Mouse (Mus musculus) hindbrain, embryonic 14.5 days (tissue): ENCODE data around the gene Ncs1. TPM values are rescaled to one million over a fixed set of nuclear protein-coding genes. Genes with fewer than 3 reads are reported as not detected.

ENCODE experiments used
- ATAC-seq: fragments of 200-750 bp; cut with Nextera tagmentation; 2 replicates; pipeline ENCODE4 v1.8.0; 2017; ENCODE audit warnings: moderate number of reproducible peaks, mild to moderate bottlenecking, moderate TSS enrichment, moderate library complexity; ENCODE audit not compliant: low FRiP score
- DNase-seq: peaks from one replicate; pipeline ENCODE4 v3.0.0-alpha.2; 2015; ENCODE audit warnings: low spot score
- H3K27ac ChIP-seq: fragments of 300-500 bp; sonication (generic); 2 replicates; pipeline ENCODE4 v1.5.1; 2014; ENCODE audit warnings: mild to moderate bottlenecking, moderate library complexity
- H3K27me3 ChIP-seq: fragments of 300-500 bp; sonication (generic); 2 replicates; pipeline ENCODE4 v1.6.1; 2014; ENCODE audit warnings: mild to moderate bottlenecking, low read length, mixed read lengths; ENCODE audit not compliant: control insufficient read depth, insufficient read depth
- H3K36me3 ChIP-seq: fragments of 300-500 bp; sonication (generic); replicated peaks from 2 replicates; pipeline ENCODE4 v1.6.1; 2014; ENCODE audit not compliant: control insufficient read depth, insufficient read depth
- H3K4me1 ChIP-seq: fragments of 300-500 bp; sonication (generic); replicated peaks from 2 replicates; pipeline ENCODE4 v1.6.1; 2014; ENCODE audit warnings: antibody characterized with exemption, low read length, mixed read lengths; ENCODE audit not compliant: control insufficient read depth, insufficient read depth
- H3K4me2 ChIP-seq: fragments of 300-500 bp; sonication (generic); replicated peaks from 2 replicates; pipeline ENCODE4 v1.6.1; 2014; ENCODE audit warnings: mild to moderate bottlenecking, moderate library complexity
- H3K4me3 ChIP-seq: fragments of 300-500 bp; sonication (generic); replicated peaks from 2 replicates; pipeline ENCODE4 v1.5.1; 2014; ENCODE audit warnings: mild to moderate bottlenecking, low read length
- H3K9ac ChIP-seq: fragments of 300-500 bp; sonication (generic); 2 replicates; pipeline ENCODE4 v1.6.1; 2014
- H3K9me3 ChIP-seq: fragments of 300-500 bp; sonication (generic); 2 replicates; pipeline ENCODE4 v1.6.1; 2016; ENCODE audit warnings: low read length; ENCODE audit not compliant: control insufficient read depth
- WGBS: fragments of 180-500 bp; shearing (Covaris S2); extraction: QIAGEN DNeasy Blood & Tissue Kit; methylation state at CpG from one replicate; pipeline ENCODE4 v1.1.7; 2014; 5-methylcytosine and 5-hydroxymethylcytosine counted together
- polyA plus RNA-seq: library from polyadenylated mRNA; unstranded; fragments of >200 nt; fragmentation: Nextera tagmentation; extraction: Ambion mirVana; gene quantifications from 2 replicates; pipeline ENCODE4 v1.2.1, GENCODE M21; 2014

The Ncs1 gene
- polyA plus RNA-seq, 1 experiment from 2014 or later: 213 TPM

DNA sequence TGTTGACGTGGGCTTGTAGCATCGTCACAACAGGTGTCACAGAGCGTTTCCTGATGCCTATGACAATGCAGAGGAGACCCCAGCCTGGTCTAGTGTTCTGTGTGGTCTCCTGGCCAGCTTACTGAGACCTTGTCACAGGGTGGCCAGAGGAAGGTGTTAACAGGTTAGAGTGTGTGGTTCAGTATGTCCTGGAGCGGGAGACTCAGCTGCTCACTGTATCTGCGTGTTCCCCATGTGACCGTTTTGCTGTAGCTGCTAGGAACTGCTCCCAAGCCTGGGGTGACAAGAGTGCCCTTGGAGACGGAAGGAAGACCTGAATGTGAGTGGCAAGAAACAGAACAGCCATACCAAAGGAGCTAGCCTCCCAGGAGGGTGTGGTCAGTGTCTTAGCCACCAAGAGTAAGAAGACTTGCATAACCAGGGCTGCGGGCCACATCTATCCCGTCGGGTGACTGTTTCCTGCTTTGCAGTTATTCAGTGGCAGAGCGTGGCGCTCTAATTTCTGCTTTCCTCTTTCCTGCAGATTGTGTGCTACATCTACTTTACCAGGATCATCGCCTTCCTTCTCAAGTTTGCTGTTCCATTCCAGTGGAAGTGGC is 37.0 kb upstream of the Ncs1 start:
- H3K27ac ChIP-seq: no peak overlapping the region
- H3K4me3 ChIP-seq: no peak overlapping the region
- ATAC-seq (no peak), DNase-seq (no peak)
- H3K27me3 ChIP-seq: no peaks in the 10 kb centered on the region
- H3K9ac ChIP-seq: no peak overlapping the region
- peaks cover 44% of the 10 kb centered on the region for H3K36me3 ChIP-seq
- no peaks in the 10 kb centered on the region for H3K9me3 ChIP-seq
- 91% methylated on average over 13 of the region's 13 CpGs for WGBS
- no peak overlapping the region for H3K4me2 ChIP-seq
- peaks cover 25% of the 10 kb centered on the region for H3K4me1 ChIP-seq

GRCm38 (mm10) chr2:31209525-31209924 is 36.1 kb upstream of the Ncs1 start:
- WGBS: 94% methylated on average over 4 of the region's 4 CpGs
- Histone ChIP-seq H3K27ac (no peak overlapping the region), H3K4me2 (no peak overlapping the region), H3K27me3 (no peaks in the 10 kb centered on the region), H3K9me3 (no peaks in the 10 kb centered on the region), H3K4me1 (peaks cover 25% of the 10 kb centered on the region), H3K36me3 (peaks cover 52% of the 10 kb centered on the region), H3K4me3 (no peak overlapping the region), H3K9ac (no peak overlapping the region)
- DNase-seq (no peak), ATAC-seq (no peak)

DNA sequence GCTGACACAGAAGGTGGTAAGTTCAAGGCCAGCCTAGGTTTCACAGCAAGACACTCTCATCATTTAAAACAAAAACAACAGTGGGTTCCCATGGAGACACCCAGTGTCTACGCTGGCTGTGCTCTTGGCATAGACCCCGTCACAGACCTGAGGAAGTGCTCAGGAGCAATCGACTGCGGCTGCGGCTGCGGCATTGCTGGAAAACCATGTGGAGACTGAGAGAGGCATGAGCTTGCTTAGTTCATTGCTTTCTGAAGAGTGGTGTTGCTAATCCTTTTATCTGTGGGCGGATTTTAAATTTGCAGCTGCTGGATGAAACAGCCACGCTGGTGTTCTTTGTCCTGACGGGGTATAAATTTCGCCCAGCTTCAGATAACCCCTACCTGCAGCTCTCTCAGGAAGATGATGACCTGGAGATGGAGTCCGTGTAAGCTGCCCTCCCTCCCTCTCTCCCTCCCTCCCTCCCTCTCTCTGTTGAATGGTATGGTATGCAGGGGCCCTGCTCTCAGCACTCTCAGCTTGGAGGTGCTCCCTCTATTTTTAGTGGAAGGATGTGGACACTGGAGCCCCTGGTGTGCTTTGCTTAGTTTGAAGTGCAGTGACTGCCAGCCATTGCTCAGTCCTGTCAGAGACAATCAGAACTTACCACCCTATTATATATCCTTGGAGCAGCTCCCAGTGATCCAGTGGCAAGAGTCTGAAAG is 35.3 kb upstream of the Ncs1 start:
- WGBS: 63% methylated on average over 11 of the region's 11 CpGs
- H3K9me3 ChIP-seq: no peaks in the 10 kb centered on the region
- no peak overlapping the region for H3K4me3 ChIP-seq
- H3K4me2 ChIP-seq: no peak overlapping the region
- H3K27me3 ChIP-seq: no peaks in the 10 kb centered on the region
- no peak for ATAC-seq
- DNase-seq: no peak
- no peak overlapping the region for H3K9ac ChIP-seq
- H3K27ac ChIP-seq: no peak overlapping the region
- peaks cover 60% of the 10 kb centered on the region for H3K36me3 ChIP-seq
- H3K4me1 ChIP-seq: peaks cover 25% of the 10 kb centered on the region

DNA sequence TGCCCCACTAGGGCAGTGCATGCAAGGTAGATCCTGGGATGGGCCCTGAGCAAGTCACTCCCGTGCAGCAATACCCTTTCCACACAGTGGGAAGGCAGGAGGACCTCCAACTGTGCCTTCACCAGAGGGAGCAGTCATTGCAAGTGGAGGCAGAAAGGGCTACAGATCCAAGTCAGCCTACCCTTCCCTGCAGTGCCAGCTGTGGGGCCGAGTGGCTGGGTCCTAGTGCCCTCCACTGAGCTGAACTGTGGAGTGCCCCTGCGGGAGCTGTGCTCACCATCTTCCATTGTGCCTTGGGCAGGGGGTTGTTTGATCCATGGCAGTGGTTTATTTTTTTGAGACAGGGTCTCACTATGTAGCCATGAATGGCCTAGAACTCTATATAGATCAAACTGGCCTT is 34.4 kb upstream of the Ncs1 start:
- WGBS: 60% methylated on average over 3 of the region's 3 CpGs
- H3K36me3 ChIP-seq: peaks cover 67% of the 10 kb centered on the region
- no peaks in the 10 kb centered on the region for H3K27me3 ChIP-seq
- no peak overlapping the region for H3K4me3 ChIP-seq
- no peak overlapping the region for H3K27ac ChIP-seq
- DNase-seq: no peak
- H3K4me2 ChIP-seq: no peak overlapping the region
- ATAC-seq: no peak
- H3K4me1 ChIP-seq: peaks cover 16% of the 10 kb centered on the region
- no peak overlapping the region for H3K9ac ChIP-seq
- H3K9me3 ChIP-seq: no peaks in the 10 kb centered on the region

DNA sequence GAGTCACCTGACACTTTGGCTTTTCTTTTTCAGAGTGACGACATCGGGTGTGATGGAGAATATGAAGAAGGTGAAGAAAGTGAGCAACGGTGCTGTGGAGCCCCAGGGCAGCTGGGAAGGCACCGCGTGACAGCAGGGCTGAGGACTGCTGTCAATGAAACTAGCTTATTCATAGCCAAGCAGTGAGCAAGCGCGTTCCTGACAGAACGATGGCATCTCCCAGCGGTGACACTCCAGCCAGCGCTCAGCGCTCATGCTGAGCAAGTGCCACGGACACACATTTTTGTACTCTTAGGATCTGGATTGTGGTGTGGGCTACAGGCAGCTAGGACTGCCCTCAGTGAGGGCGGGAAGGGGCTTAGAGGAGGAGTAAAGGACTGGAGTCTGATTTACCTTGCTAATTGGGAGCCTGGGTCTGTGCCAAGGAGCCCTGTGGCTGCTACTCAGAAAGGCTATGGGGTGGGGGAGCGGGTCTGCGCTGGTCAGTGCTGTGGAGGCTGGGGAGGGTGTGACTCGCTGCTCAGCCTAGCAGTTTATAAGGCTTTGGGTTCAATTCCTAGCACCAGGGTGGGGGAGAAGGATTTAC is 31.3 kb upstream of the Ncs1 start:
- ATAC-seq: no peak
- H3K27me3 ChIP-seq: no peaks in the 10 kb centered on the region
- H3K4me1 ChIP-seq: no peaks in the 10 kb centered on the region; the same call in 1 of the 2 replicates
- H3K4me3 ChIP-seq: no peak overlapping the region
- H3K9ac ChIP-seq: no peak overlapping the region
- H3K4me2 ChIP-seq: no peak overlapping the region
- no peak overlapping the region for H3K27ac ChIP-seq
- 66% methylated on average over 16 of the region's 16 CpGs for WGBS
- H3K9me3 ChIP-seq: no peaks in the 10 kb centered on the region
- peaks cover 49% of the 10 kb centered on the region for H3K36me3 ChIP-seq
- DNase-seq: no peak

- Histone ChIP-seq H3K36me3 (peaks cover 23% of the 10 kb centered on the region), H3K27me3 (no peaks in the 10 kb centered on the region), H3K9me3 (no peaks in the 10 kb centered on the region), H3K4me2 (no peak overlapping the region), H3K4me3 (no peak overlapping the region), H3K4me1 (no peaks in the 10 kb centered on the region), H3K9ac (no peak overlapping the region), H3K27ac (no peak overlapping the region)
- DNase-seq (no peak), ATAC-seq (no peak)
- WGBS: 73% methylated on average over 3 of the region's 3 CpGs
Measured at GRCm38 (mm10) chr2:31218611-31219010, 27.0 kb upstream of the Ncs1 start.

- no peaks in the 10 kb centered on the region for H3K4me1 ChIP-seq
- peaks cover 16% of the 10 kb centered on the region for H3K36me3 ChIP-seq
- no peak overlapping the region for H3K27ac ChIP-seq
- no peak overlapping the region for H3K4me3 ChIP-seq
- no peaks in the 10 kb centered on the region for H3K27me3 ChIP-seq
- no peaks in the 10 kb centered on the region for H3K9me3 ChIP-seq
- WGBS: 91% methylated on average over 6 of the region's 6 CpGs
- H3K4me2 ChIP-seq: no peak overlapping the region
- no peak for DNase-seq
- no peak for ATAC-seq
- H3K9ac ChIP-seq: no peak overlapping the region
Measured at GRCm38 (mm10) chr2:31219470-31219869, 26.2 kb upstream of the Ncs1 start.

DNA sequence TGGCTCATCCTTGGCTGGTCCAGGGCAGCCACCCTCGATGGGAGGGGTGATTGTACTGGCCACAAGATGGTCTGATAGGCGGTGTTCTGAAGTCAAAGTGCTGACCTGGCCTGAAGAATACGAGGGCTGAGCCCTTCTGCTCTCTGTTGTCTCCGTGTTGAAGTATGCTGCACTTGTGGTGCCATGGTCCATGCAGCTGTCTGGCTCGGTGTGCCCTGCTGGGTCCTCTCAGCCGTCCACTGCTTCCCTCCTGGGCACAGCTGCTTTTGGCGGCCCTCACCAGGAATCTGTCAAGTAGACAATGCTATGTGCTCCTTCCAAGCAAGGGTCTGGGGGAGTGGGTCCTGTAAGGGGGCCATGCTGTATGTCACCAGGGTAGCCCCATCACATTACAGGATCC is 24.8 kb upstream of the Ncs1 start:
- Histone ChIP-seq H3K27ac (no peak overlapping the region), H3K36me3 (peaks cover 4% of the 10 kb centered on the region), H3K27me3 (no peaks in the 10 kb centered on the region), H3K4me3 (no peak overlapping the region), H3K4me2 (no peak overlapping the region), H3K4me1 (no peaks in the 10 kb centered on the region), H3K9ac (no peak overlapping the region), H3K9me3 (no peaks in the 10 kb centered on the region)
- DNase-seq: no peak
- ATAC-seq: no peak
- WGBS: 67% methylated on average over 7 of the region's 7 CpGs

- Histone ChIP-seq H3K36me3 (no peaks in the 10 kb centered on the region), H3K4me2 (no peak overlapping the region), H3K9me3 (0 out of 2 replicates have a peak, but pooled peaks cover 5% of the 10 kb centered on the region), H3K4me1 (no peaks in the 10 kb centered on the region), H3K27ac (no peak overlapping the region), H3K27me3 (no peaks in the 10 kb centered on the region), H3K9ac (no peak overlapping the region), H3K4me3 (no peak overlapping the region)
- 86% methylated on average over 5 of the region's 5 CpGs for WGBS
- ATAC-seq (no peak), DNase-seq (no peak)
Measured at GRCm38 (mm10) chr2:31221582-31221981, 24.0 kb upstream of the Ncs1 start.
